Mouse (Mus musculus) megakaryocyte-erythroid progenitor cell, adult 5-6 weeks (primary cell): ENCODE data around the gene Gtf3c4. TPM values are rescaled to one million over a fixed set of nuclear protein-coding genes. Genes with fewer than 3 reads are reported as not detected.

ENCODE experiments used
- total RNA-seq, 2 experiments: library from RNA; stranded (forward) in 1 of 2; stranded (reverse) in 1 of 2; fragments of 200-1000, 215-1000 nt in 1 of 2; fragments of >200 nt in 1 of 2; fragmentation: Nextera tagmentation in 1 of 2; gene quantifications; 2 replicates each; pipeline ENCODE4 v1.2.3; 2014 to 2017

Gtf3c4 gene
- total RNA-seq, 2 experiments from 2014 or later: 17.8 to 24.7 TPM

Other genes with a start within 250 kb of the Gtf3c4 start
- 331 and 332 TPM in 2 replicates for gene Gfi1b, start 218.4 kb downstream of the Gtf3c4 start, total RNA-seq (2014; fragmentation: Nextera tagmentation)
- gene Gfi1b, start 218.4 kb downstream of the Gtf3c4 start, total RNA-seq (2017): 91.3 and 113 TPM in 2 replicates
- 20.1 and 32.0 TPM in 2 replicates for gene Tsc1, start 199.1 kb downstream of the Gtf3c4 start, total RNA-seq (2014; fragmentation: Nextera tagmentation)
- 10.9 and 24.3 TPM in 2 replicates for gene Tsc1, start 199.1 kb downstream of the Gtf3c4 start, total RNA-seq (2017)
- 2.7 TPM in 1 of 2 replicates, not detected in the other for gene Spaca9, start 140.6 kb downstream of the Gtf3c4 start, total RNA-seq (2014; fragmentation: Nextera tagmentation)
- gene Spaca9, start 140.6 kb downstream of the Gtf3c4 start, total RNA-seq (2017): not detected in 2 replicates
- 1.2 TPM in 1 of 2 replicates, not detected in the other for gene Ak8, start 140.2 kb downstream of the Gtf3c4 start, total RNA-seq (2014; fragmentation: Nextera tagmentation)
- not detected in 2 replicates for gene Ak8, start 140.2 kb downstream of the Gtf3c4 start, total RNA-seq (2017)
- 10.6 and 12.5 TPM in 2 replicates for gene Ddx31, start within 50 bp of the Gtf3c4 start, total RNA-seq (2014; fragmentation: Nextera tagmentation)
- gene Ddx31, start within 50 bp of the Gtf3c4 start, total RNA-seq (2017): 10.0 and 12.7 TPM in 2 replicates
- 0.27 TPM in 1 of 2 replicates, not detected in the other for gene Barhl1, start 76.3 kb upstream of the Gtf3c4 start, total RNA-seq (2014; fragmentation: Nextera tagmentation)
- gene Barhl1, start 76.3 kb upstream of the Gtf3c4 start, total RNA-seq (2017): not detected in 2 replicates
- gene Cfap77, start 214.7 kb upstream of the Gtf3c4 start, total RNA-seq (2014; fragmentation: Nextera tagmentation): 2.4 TPM in 1 of 2 replicates, not detected in the other
- gene Cfap77, start 214.7 kb upstream of the Gtf3c4 start, total RNA-seq (2017): 2.2 TPM in 1 of 2 replicates, not detected in the other
- 23.8 and 24.3 TPM in 2 replicates for gene Ttf1, start 219.9 kb upstream of the Gtf3c4 start, total RNA-seq (2014; fragmentation: Nextera tagmentation)
- gene Ttf1, start 219.9 kb upstream of the Gtf3c4 start, total RNA-seq (2017): 20.0 and 22.5 TPM in 2 replicates